Mouse (Mus musculus): ENCODE results near the gene Vmn2r21. TPM values are rescaled to one million over a fixed set of nuclear protein-coding genes. Genes with fewer than 3 reads are reported as not detected.
"Not testable (repeated sequence)": the region's sequence is repeated elsewhere in the genome, so short reads cannot be mapped to it uniquely, and the experiment has no call there.

The Vmn2r21 gene
- not detected in 2 replicates for polyA plus RNA-seq (2015; fragmentation: Nextera tagmentation; extraction: Ambion mirVana)

- ATAC-seq (replicated peaks); H3K9me3 ChIP-seq; H3K4me3 ChIP-seq; H3K36me3 ChIP-seq; H3K4me2 ChIP-seq (replicated peaks); H3K27me3 ChIP-seq; H3K9ac ChIP-seq (replicated peaks); H3K4me1 ChIP-seq; H3K27ac ChIP-seq (replicated peaks): not testable (repeated sequence)
- WGBS: no CpG with 5 or more reads among the region's 4 CpGs
Measured at GRCm38 (mm10) chr6:123533306-123533705, at the start of gene Vmn2r21. TSS of gene Vmn2r21 (minus strand) at chr6:123533406.

- not testable (repeated sequence) for H3K4me3 ChIP-seq; H3K9ac ChIP-seq (replicated peaks); H3K27ac ChIP-seq (replicated peaks); H3K4me2 ChIP-seq (replicated peaks); H3K36me3 ChIP-seq; ATAC-seq (replicated peaks); H3K9me3 ChIP-seq; H3K27me3 ChIP-seq; H3K4me1 ChIP-seq
- WGBS: no CpG with 5 or more reads among the region's 2 CpGs
Measured at GRCm38 (mm10) chr6:123574698-123575097, 41.5 kb upstream of the Vmn2r21 start.

GRCm38 (mm10) chr6:123539755-123540154 is 6.5 kb upstream of the Vmn2r21 start:
- H3K27me3 ChIP-seq; H3K9me3 ChIP-seq; H3K36me3 ChIP-seq; H3K4me1 ChIP-seq; H3K27ac ChIP-seq (replicated peaks); H3K4me3 ChIP-seq; H3K9ac ChIP-seq (replicated peaks); ATAC-seq (replicated peaks); H3K4me2 ChIP-seq (replicated peaks): not testable (repeated sequence)
- no CpG with 5 or more reads among the region's 1 CpGs for WGBS

- not testable (repeated sequence) for H3K27ac ChIP-seq (replicated peaks); ATAC-seq (replicated peaks); H3K4me1 ChIP-seq; H3K4me2 ChIP-seq (replicated peaks); H3K9ac ChIP-seq (replicated peaks); H3K9me3 ChIP-seq; H3K36me3 ChIP-seq; H3K27me3 ChIP-seq; H3K4me3 ChIP-seq
- WGBS: no CpG with 5 or more reads among the region's 8 CpGs
Measured at GRCm38 (mm10) chr6:123522263-123523011, 10.8 kb downstream of the Vmn2r21 start.

- H3K9me3 ChIP-seq; H3K4me2 ChIP-seq (replicated peaks); H3K9ac ChIP-seq (replicated peaks); H3K4me1 ChIP-seq; H3K27me3 ChIP-seq; H3K27ac ChIP-seq (replicated peaks); H3K4me3 ChIP-seq; H3K36me3 ChIP-seq; ATAC-seq (replicated peaks): not testable (repeated sequence)
- WGBS: no CpG with 5 or more reads among the region's 5 CpGs
Measured at GRCm38 (mm10) chr6:123473045-123473444, 60.2 kb downstream of the Vmn2r21 start.

- H3K9me3 ChIP-seq; H3K4me3 ChIP-seq; H3K4me2 ChIP-seq (replicated peaks); H3K27ac ChIP-seq (replicated peaks); ATAC-seq (replicated peaks); H3K27me3 ChIP-seq; H3K36me3 ChIP-seq; H3K4me1 ChIP-seq; H3K9ac ChIP-seq (replicated peaks): not testable (repeated sequence)
- no CpG with 5 or more reads among the region's 2 CpGs for WGBS
Measured at GRCm38 (mm10) chr6:123472458-123472987, 60.7 kb downstream of the Vmn2r21 start.

- no CpG with 5 or more reads among the region's 1 CpGs for WGBS
- H3K4me3 ChIP-seq; ATAC-seq (replicated peaks); H3K4me2 ChIP-seq (replicated peaks); H3K27me3 ChIP-seq; H3K36me3 ChIP-seq; H3K9me3 ChIP-seq; H3K4me1 ChIP-seq; H3K27ac ChIP-seq (replicated peaks); H3K9ac ChIP-seq (replicated peaks): not testable (repeated sequence)
Measured at GRCm38 (mm10) chr6:123468651-123469050, 64.6 kb downstream of the Vmn2r21 start.

Other genes with a start within 250 kb of the Vmn2r21 start
- gene Clec4e, start 243.5 kb downstream of the Vmn2r21 start, polyA plus RNA-seq (2015; fragmentation: Nextera tagmentation; extraction: Ambion mirVana): not detected in 2 replicates
- gene Vmn2r19, start 225.1 kb downstream of the Vmn2r21 start, polyA plus RNA-seq (2015; fragmentation: Nextera tagmentation; extraction: Ambion mirVana): not detected in 2 replicates
- not detected in 2 replicates for gene Vmn2r20, start 115.3 kb downstream of the Vmn2r21 start, polyA plus RNA-seq (2015; fragmentation: Nextera tagmentation; extraction: Ambion mirVana)
- not detected in 2 replicates for gene Vmn2r22, start 117.3 kb upstream of the Vmn2r21 start, polyA plus RNA-seq (2015; fragmentation: Nextera tagmentation; extraction: Ambion mirVana)
- gene Vmn2r23, start 169.3 kb upstream of the Vmn2r21 start, polyA plus RNA-seq (2015; fragmentation: Nextera tagmentation; extraction: Ambion mirVana): not detected in 2 replicates
- gene Vmn2r24, start 245.5 kb upstream of the Vmn2r21 start, polyA plus RNA-seq (2015; fragmentation: Nextera tagmentation; extraction: Ambion mirVana): not detected in 2 replicates